31 mouse cellular contexts compared by ENCODE assay signal in the genomic region with DNA sequence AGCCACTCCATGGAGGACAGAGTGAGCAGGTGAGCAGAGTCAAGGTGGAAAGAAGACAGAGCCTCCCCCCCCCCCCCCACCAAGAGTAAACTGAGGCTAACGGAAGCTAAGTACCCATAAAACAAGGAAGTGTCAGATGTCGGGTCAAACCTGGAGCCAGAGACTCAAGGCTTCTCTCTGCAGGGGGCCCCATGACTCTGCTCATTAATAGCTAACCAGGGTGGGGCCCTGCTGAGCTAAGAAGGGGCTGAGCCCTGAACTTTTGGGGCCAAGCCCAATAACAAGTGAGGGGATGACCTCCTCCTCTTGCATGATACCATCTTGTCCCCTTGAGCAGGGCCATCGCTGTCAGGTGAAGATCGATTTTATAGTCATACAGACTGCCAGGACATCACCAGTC. TPM values are rescaled to one million over a fixed set of nuclear protein-coding genes. Genes with fewer than 3 reads are reported as not detected.
DNase-seq lines count a peak whose midpoint lies in the region; ATAC-seq and TF ChIP-seq lines count a peak whose summit lies in the region.
"Had no signal": no experiment of that assay in that cellular context is flagged by ENCODE, and none has a peak within 500 bp of the region (broad histone marks: within the 10 kb centered on the region; RNA-seq: fewer than 3 reads in every experiment).

No protein-coding gene starts in this region.

- TF ChIP-seq EP300 in MEL (IDR thresholded peaks at IDR 0.05; ENCODE audit: low read depth in 1 of 2, low read length in 2 of 2) = peak; percentile 21 to 34; a peak in 1 of 4 replicates

- H3K79me2 ChIP-seq in MEL (ENCODE audit: control insufficient read depth, insufficient read depth, low read length, poor library complexity) = no peaks in the 10 kb centered on the region

- H3K27me3 ChIP-seq in kidney, embryonic 16.5 days (ENCODE audit: insufficient read depth, low read length) = no peaks in the 10 kb centered on the region
- no peaks in the 10 kb centered on the region for H3K27me3 ChIP-seq in MEL (ENCODE audit: control insufficient read depth in 1 of 2, insufficient read depth in 2 of 2, low read length in 2 of 2)
- no peaks in the 10 kb centered on the region for H3K27me3 ChIP-seq in liver, embryonic 12.5 days (replicated peaks)
- H3K27me3 ChIP-seq: embryonic facial prominence, embryonic 15.5 days; neural tube, embryonic 13.5 days had no signal

- 45% methylated on average over 4 of the region's 4 CpGs for WGBS in kidney, embryonic 16.5 days
- 25% methylated on average over 4 of the region's 4 CpGs for WGBS in liver, embryonic 12.5 days (ENCODE audit: insufficient replicate concordance)

- H3K4me2 ChIP-seq in kidney, embryonic 16.5 days (replicated peaks; ENCODE audit: low read depth, low read length) = no peak overlapping the region
- peak overlapping the region; percentile 55 for H3K4me2 ChIP-seq in liver, embryonic 12.5 days
- H3K4me2 ChIP-seq: embryonic facial prominence, embryonic 15.5 days; heart, embryonic 15.5 days; hindbrain, embryonic 12.5 days; lung, embryonic 14.5 days; midbrain, embryonic 11.5 days; neural tube, embryonic 13.5 days had no signal

- no peak overlapping the region for H3K9ac ChIP-seq in kidney, embryonic 16.5 days (replicated peaks; ENCODE audit: low read length)
- no peak overlapping the region for H3K9ac ChIP-seq in MEL (ENCODE audit: control insufficient read depth, low read depth, low read length, poor library complexity, severe bottlenecking)
- peak overlapping the region; percentile 49 for H3K9ac ChIP-seq in liver, embryonic 12.5 days
- H3K9ac ChIP-seq: embryonic facial prominence, embryonic 15.5 days; heart, embryonic 15.5 days; hindbrain, embryonic 12.5 days; lung, embryonic 14.5 days; neural tube, embryonic 13.5 days had no signal

- H3K9me3 ChIP-seq in kidney, embryonic 16.5 days (ENCODE audit: low read length) = no peaks in the 10 kb centered on the region
- no peaks in the 10 kb centered on the region for H3K9me3 ChIP-seq in MEL (replicated peaks; ENCODE audit: insufficient read depth, low read length)
- H3K9me3 ChIP-seq in liver, embryonic 12.5 days (replicated peaks) = no peaks in the 10 kb centered on the region
- H3K9me3 ChIP-seq: embryonic facial prominence, embryonic 10.5 days; embryonic facial prominence, embryonic 15.5 days; heart, embryonic 15.5 days; hindbrain, embryonic 12.5 days; neural tube, embryonic 13.5 days had no signal

- peak overlapping the region; percentile 51 for H3K27ac ChIP-seq in kidney, embryonic 16.5 days (ENCODE audit: low read length)
- H3K27ac ChIP-seq in MEL (ENCODE audit: control insufficient read depth, low read depth, low read length) = peak overlapping the region; percentile 9; the same call in 1 of the 2 replicates
- H3K27ac ChIP-seq in liver, embryonic 12.5 days = peak overlapping the region; percentile 86
- H3K27ac ChIP-seq in gastrocnemius, adult 2 months = no peak overlapping the region
- H3K27ac ChIP-seq: embryonic facial prominence, embryonic 10.5 days; embryonic facial prominence, embryonic 15.5 days; heart, embryonic 15.5 days; hindbrain, embryonic 12.5 days; neural tube, embryonic 13.5 days had no signal

- no peaks in the 10 kb centered on the region for H3K36me3 ChIP-seq in kidney, embryonic 16.5 days (ENCODE audit: insufficient read depth, low read length)
- peaks cover 0 to 41% of the 10 kb centered on the region in 2 experiments; a peak in 2 of 4 replicates for H3K36me3 ChIP-seq in MEL (ENCODE audit: control insufficient read depth in 1 of 2, insufficient read depth in 2 of 2, low read length in 2 of 2)
- no peaks in the 10 kb centered on the region for H3K36me3 ChIP-seq in liver, embryonic 12.5 days
- H3K36me3 ChIP-seq: embryonic facial prominence, embryonic 10.5 days; embryonic facial prominence, embryonic 15.5 days; heart, embryonic 15.5 days; hindbrain, embryonic 12.5 days; neural tube, embryonic 13.5 days had no signal

- DNase-seq in kidney, postnatal 4 days = no peak
- DNase-seq in MEL (ENCODE audit: low read depth, low spot score) (peak; percentile 70), ZHBTc4 (ENCODE audit: low read depth, low spot score) (peak; percentile 37)
- DNase-seq in gastrocnemius, adult 2 months = no peak
- DNase-seq in neural tube, embryonic 10.5 days (ENCODE audit: extremely low spot score, low spot score) = no peak
- DNase-seq: adrenal gland, adult 8-10 months; B cell, adult 2 months; cerebellum, adult 8-10 months; cerebellum, postnatal 25 days; layer of hippocampus, postnatal 36 days; left cerebral cortex, postnatal 4 days; lung, embryonic 14.5 days; lung, postnatal 14 days had no signal

- TF ChIP-seq RAD21 in MEL (IDR thresholded peaks at IDR 0.05; ENCODE audit: low read depth, low read length) = no peak

- TF ChIP-seq CTCF in MEL (IDR thresholded peaks at IDR 0.05 in 2 of 3, conservative IDR thresholded peaks at IDR 0.05 in 1 of 3; ENCODE audit: control insufficient read depth in 1 of 3, insufficient read depth in 1 of 3, low read depth in 2 of 3, low read length in 3 of 3, poor library complexity in 1 of 3, severe bottlenecking in 1 of 3) = no peak
- no peak for TF ChIP-seq CTCF in gastrocnemius, adult 2 months (IDR thresholded peaks at IDR 0.05)

- no peak for ATAC-seq in kidney, embryonic 16.5 days (ENCODE audit: low FRiP score, low TSS enrichment)
- ATAC-seq in liver, embryonic 12.5 days = peak; percentile 46
- ATAC-seq in megakaryocyte, adult 5-6 weeks (ENCODE audit: poor library complexity, severe bottlenecking) = no peak
- ATAC-seq: forebrain, embryonic 14.5 days had no signal

- intact Hi-C loops in gastrocnemius, adult 2 months (cut with DNase I) = no loop called here

- no peak overlapping the region for H3K4me3 ChIP-seq in kidney, embryonic 16.5 days (ENCODE audit: low read length)
- no peak overlapping the region for H3K4me3 ChIP-seq in MEL (ENCODE audit: control insufficient read depth in 1 of 2, insufficient read depth in 1 of 2, low read depth in 2 of 2, low read length in 2 of 2)
- peak overlapping the region; percentile 0; the same call in 1 of the 2 replicates for H3K4me3 ChIP-seq in liver, embryonic 12.5 days
- no peak overlapping the region for H3K4me3 ChIP-seq in gastrocnemius, adult 2 months
- H3K4me3 ChIP-seq: embryonic facial prominence, embryonic 10.5 days; embryonic facial prominence, embryonic 15.5 days; heart, embryonic 15.5 days; hindbrain, embryonic 12.5 days; myocyte; neural tube, embryonic 13.5 days had no signal

- peaks cover 36% of the 10 kb centered on the region for H3K4me1 ChIP-seq in kidney, embryonic 16.5 days (ENCODE audit: insufficient read depth, low read length)
- peaks cover 37 to 66% of the 10 kb centered on the region in 2 experiments for H3K4me1 ChIP-seq in MEL (ENCODE audit: control insufficient read depth in 1 of 2, insufficient read depth in 2 of 2, low read length in 2 of 2)
- peaks cover 83% of the 10 kb centered on the region for H3K4me1 ChIP-seq in liver, embryonic 12.5 days

- no peak for TF ChIP-seq POLR2A in MEL (IDR thresholded peaks at IDR 0.05; ENCODE audit: control insufficient read depth in 1 of 2, insufficient read depth in 1 of 2, low read depth in 1 of 2, low read length in 2 of 2, poor library complexity in 1 of 2)

TF ChIP-seq in MEL, 35 proteins besides CTCF, POLR2A, EP300 and RAD21:
- TF ChIP-seq MAX (IDR thresholded peaks at IDR 0.05; ENCODE audit: low read length) (no peak), MAZ (IDR thresholded peaks at IDR 0.05; ENCODE audit: low read depth, low read length) (0 out of 2 replicates have a peak, but pooled peaks have one; percentile 22)
TF ChIP-seq in MEL: peak in this region for 1.

RNA-seq across cellular contexts. Expression of gene Nol4l, which starts 17.2 kb away (rescaled TPM):
- polyA plus RNA-seq in kidney, embryonic 16.5 days (2015; fragmentation: Nextera tagmentation; extraction: Ambion mirVana) = 13.8 and 17.1 TPM in 2 replicates
- total RNA-seq in MEL (2012; rRNA removed) = 4.4 and 4.5 TPM in 2 replicates
- polyA plus RNA-seq in MEL (2012; ENCODE audit: insufficient read depth in 1 of 2, insufficient read length in 2 of 2, low read depth in 1 of 2, low replicate concordance in 2 of 2, missing spikeins in 1 of 2) = 1 to 10 TPM in 1 of 2 experiments, not detected in 1; 7.1 TPM
- 9.3 and 9.8 TPM in 2 replicates for polyA plus RNA-seq in liver, embryonic 12.5 days (2016; fragmentation: Nextera tagmentation; extraction: Ambion mirVana)
- total RNA-seq in gastrocnemius, adult 2 months (2021) = 1 to 10 TPM; 1.0 to 1.2 TPM
- 1.2 and 2.1 TPM in 2 replicates for total RNA-seq in megakaryocyte, adult 5-6 weeks (2015)
- total RNA-seq in megakaryocyte, adult 5-6 weeks (2017) = 0.20 and 0.62 TPM in 2 replicates

RNA-seq across cellular contexts. Expression of gene 4930404H24Rik, which starts 54.4 kb away (rescaled TPM):
- polyA plus RNA-seq in kidney, embryonic 16.5 days (2015; fragmentation: Nextera tagmentation; extraction: Ambion mirVana) = not detected in 2 replicates
- total RNA-seq in MEL (2012; rRNA removed) = not detected in 2 replicates
- polyA plus RNA-seq in MEL (2012; ENCODE audit: insufficient read depth in 1 of 2, insufficient read length in 2 of 2, low read depth in 1 of 2, low replicate concordance in 2 of 2, missing spikeins in 1 of 2) = under 1 TPM in 1 of 2 experiments, not detected in 1; 0.24 TPM
- not detected in 2 replicates for polyA plus RNA-seq in liver, embryonic 12.5 days (2016; fragmentation: Nextera tagmentation; extraction: Ambion mirVana)
- not detected for total RNA-seq in gastrocnemius, adult 2 months (2021)
- total RNA-seq in megakaryocyte, adult 5-6 weeks (2015) = not detected in 2 replicates
- not detected in 2 replicates for total RNA-seq in megakaryocyte, adult 5-6 weeks (2017)
- total RNA-seq: adrenal gland, adult 8-10 months; gastrocnemius, adult 8-10 months; heart, adult 8-10 months; heart, postnatal 25 days; layer of hippocampus, postnatal 36 days; left cerebral cortex, postnatal 4 days; midbrain, postnatal 0 days had no signal
- polyA plus RNA-seq: embryonic facial prominence, embryonic 10.5 days; embryonic facial prominence, embryonic 15.5 days; forebrain, embryonic 14.5 days; frontal cortex, adult 2 months; gonadal fat pad, adult 2 months; heart, embryonic 15.5 days; hindbrain, embryonic 12.5 days; limb, embryonic 14.5 days; lung, embryonic 14.5 days; midbrain, embryonic 11.5 days; midbrain, postnatal 0 days; myocyte; neural tube, embryonic 13.5 days had no signal

Comparison
In these comparisons a context has a peak if more than half of its experiments do, and no peak if none do; other contexts are left out.
1. DNase-seq: peak in MEL (single experiment) and ZHBTc4 (single experiment); none in kidney, postnatal 4 days (0 of 2), gastrocnemius, adult 2 months (single experiment) and neural tube, embryonic 10.5 days (single experiment).